In the genomic region with DNA sequence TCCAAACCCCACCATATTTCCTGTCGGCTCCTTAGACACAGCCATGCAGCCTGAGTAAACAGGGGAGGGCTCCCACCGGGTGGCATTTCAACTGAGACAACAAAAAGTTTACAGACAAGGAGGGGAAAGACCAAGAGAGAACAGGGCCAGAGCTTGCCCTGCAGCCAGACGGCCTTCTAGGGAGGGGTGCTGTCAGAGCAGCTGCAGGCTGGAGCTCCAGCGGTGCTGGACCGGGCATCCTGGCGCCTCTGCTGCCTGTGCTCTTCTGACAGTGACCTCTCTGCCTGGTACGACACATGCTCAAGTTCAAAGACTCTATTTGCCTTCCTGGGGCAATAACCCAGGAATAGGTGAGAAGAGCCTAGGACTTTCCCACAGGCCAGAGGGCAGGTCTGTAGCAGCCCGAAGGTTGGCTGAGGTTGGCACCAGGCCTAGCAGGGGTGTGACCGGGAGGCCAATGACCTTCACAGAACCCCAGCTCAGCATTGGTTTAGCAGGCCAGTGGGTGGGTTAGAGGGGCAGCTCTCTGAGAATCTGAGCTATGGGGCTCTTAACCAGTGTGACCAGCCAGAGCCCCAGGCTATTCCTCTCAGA, we compare ENCODE assay signal across 13 mouse cellular contexts. TPM values are rescaled to one million over a fixed set of nuclear protein-coding genes. Genes with fewer than 3 reads are reported as not detected.
A peak's percentile ranks its signal among the peaks of the same experiment; 100 is the strongest.
DNase-seq lines count a peak whose midpoint lies in the region; ATAC-seq lines count a peak whose summit lies in the region.
"Had no signal": no experiment of that assay in that cellular context is flagged by ENCODE, and none has a peak within 500 bp of the region (broad histone marks: within the 10 kb centered on the region; RNA-seq: fewer than 3 reads in every experiment).

No protein-coding gene starts in this region.

- no peaks in the 10 kb centered on the region for H3K36me3 ChIP-seq in intestine, embryonic 16.5 days (ENCODE audit: control insufficient read depth, insufficient read depth, low read length)
- H3K36me3 ChIP-seq in liver, embryonic 12.5 days, result no peaks in the 10 kb centered on the region
- H3K36me3 ChIP-seq: embryonic facial prominence, embryonic 15.5 days; forebrain, embryonic 15.5 days; lung, embryonic 15.5 days; midbrain, embryonic 12.5 days; neural tube, embryonic 12.5 days had no signal

- no peaks in the 10 kb centered on the region for H3K27me3 ChIP-seq in intestine, embryonic 16.5 days (replicated peaks; ENCODE audit: control insufficient read depth, insufficient read depth, low read length)
- no peaks in the 10 kb centered on the region for H3K27me3 ChIP-seq in liver, embryonic 12.5 days (replicated peaks)
- H3K27me3 ChIP-seq: embryonic facial prominence, embryonic 15.5 days; forebrain, embryonic 15.5 days; lung, embryonic 15.5 days; midbrain, embryonic 12.5 days; neural tube, embryonic 12.5 days had no signal

- peak; percentile 81 for ATAC-seq in intestine, embryonic 16.5 days
- 0 out of 2 replicates have a peak, but pooled peaks have one; percentile 13 for ATAC-seq in liver, embryonic 12.5 days
- ATAC-seq: forebrain, embryonic 15.5 days had no signal

- DNase-seq in testis, postnatal 10 days (ENCODE audit: low spot score), result peak; percentile 61
- DNase-seq in testis, postnatal 14 days (ENCODE audit: low spot score), result no peak
- no peak for DNase-seq in layer of hippocampus, postnatal 10 days (ENCODE audit: low spot score in 2 of 2)
- DNase-seq in frontal cortex, adult 2 months (ENCODE audit: extremely low spot score in 1 of 2, low spot score in 1 of 2), result no peak
- DNase-seq in spleen, postnatal 14 days (ENCODE audit: low spot score in 2 of 2), result no peak
- DNase-seq: gastrocnemius, postnatal 25 days had no signal

- peaks cover 7% of the 10 kb centered on the region for H3K4me1 ChIP-seq in intestine, embryonic 16.5 days (ENCODE audit: control insufficient read depth, insufficient read depth, low read length)
- peaks cover 20% of the 10 kb centered on the region for H3K4me1 ChIP-seq in liver, embryonic 12.5 days

- no peak overlapping the region for H3K9ac ChIP-seq in intestine, embryonic 16.5 days (ENCODE audit: low read depth, low read length)
- no peak overlapping the region for H3K9ac ChIP-seq in liver, embryonic 12.5 days
- H3K9ac ChIP-seq: embryonic facial prominence, embryonic 15.5 days; forebrain, embryonic 15.5 days; lung, embryonic 15.5 days; midbrain, embryonic 12.5 days; neural tube, embryonic 12.5 days had no signal

- no peak overlapping the region for H3K27ac ChIP-seq in intestine, embryonic 16.5 days (ENCODE audit: low read length)
- no peak overlapping the region for H3K27ac ChIP-seq in liver, embryonic 12.5 days
- H3K27ac ChIP-seq: embryonic facial prominence, embryonic 15.5 days; forebrain, embryonic 15.5 days; lung, embryonic 15.5 days; midbrain, embryonic 12.5 days; neural tube, embryonic 12.5 days had no signal

- 53% methylated on average over 9 of the region's 9 CpGs for WGBS in intestine, embryonic 16.5 days
- WGBS in liver, embryonic 12.5 days (ENCODE audit: insufficient replicate concordance), result 77% methylated on average over 9 of the region's 9 CpGs

- H3K4me3 ChIP-seq in intestine, embryonic 16.5 days (ENCODE audit: low read length), result no peak overlapping the region
- no peak overlapping the region for H3K4me3 ChIP-seq in liver, embryonic 12.5 days
- H3K4me3 ChIP-seq: embryonic facial prominence, embryonic 15.5 days; forebrain, embryonic 15.5 days; lung, embryonic 15.5 days; midbrain, embryonic 12.5 days; neural tube, embryonic 12.5 days had no signal

- H3K9me3 ChIP-seq in intestine, embryonic 16.5 days (ENCODE audit: control insufficient read depth, low read length), result no peaks in the 10 kb centered on the region
- H3K9me3 ChIP-seq in liver, embryonic 12.5 days (replicated peaks), result 0 out of 2 replicates have a peak, but pooled peaks cover 3% of the 10 kb centered on the region
- H3K9me3 ChIP-seq: forebrain, embryonic 15.5 days; lung, embryonic 15.5 days; neural tube, embryonic 12.5 days had no signal

- no peak overlapping the region for H3K4me2 ChIP-seq in intestine, embryonic 16.5 days (ENCODE audit: low read depth, low read length)
- H3K4me2 ChIP-seq in liver, embryonic 12.5 days, result no peak overlapping the region
- H3K4me2 ChIP-seq: embryonic facial prominence, embryonic 15.5 days; forebrain, embryonic 15.5 days; lung, embryonic 15.5 days; midbrain, embryonic 12.5 days; neural tube, embryonic 12.5 days had no signal

RNA-seq across cellular contexts. Expression of a gene that starts 5.4 kb away (rescaled TPM):
- polyA plus RNA-seq in intestine, embryonic 16.5 days (2015; fragmentation: Nextera tagmentation; extraction: Ambion mirVana), result 19.0 and 21.4 TPM in 2 replicates
- 17.4 and 18.8 TPM in 2 replicates for polyA plus RNA-seq in liver, embryonic 12.5 days (2016; fragmentation: Nextera tagmentation; extraction: Ambion mirVana)
- total RNA-seq in layer of hippocampus, postnatal 10 days (2021), result 10 to 100 TPM; 33.6 to 35.0 TPM
- 47.3 and 49.6 TPM in 2 replicates for polyA plus RNA-seq in frontal cortex, adult 2 months (2012; rRNA removed)
